Mouse (Mus musculus) megakaryocyte-erythroid progenitor cell, adult 5 weeks (primary cell): Measurements from ENCODE around the gene BC049730. TPM values are rescaled to one million over a fixed set of nuclear protein-coding genes. Genes with fewer than 3 reads are reported as not detected.

Experiments used
- polyA plus RNA-seq: library from polyadenylated mRNA; stranded (reverse); fragments of >175 nt; gene quantifications from 2 replicates; pipeline ENCODE4 v1.2.3, GENCODE M21; 2012

Gene BC049730
- polyA plus RNA-seq, result not detected in 2 replicates

DNA sequence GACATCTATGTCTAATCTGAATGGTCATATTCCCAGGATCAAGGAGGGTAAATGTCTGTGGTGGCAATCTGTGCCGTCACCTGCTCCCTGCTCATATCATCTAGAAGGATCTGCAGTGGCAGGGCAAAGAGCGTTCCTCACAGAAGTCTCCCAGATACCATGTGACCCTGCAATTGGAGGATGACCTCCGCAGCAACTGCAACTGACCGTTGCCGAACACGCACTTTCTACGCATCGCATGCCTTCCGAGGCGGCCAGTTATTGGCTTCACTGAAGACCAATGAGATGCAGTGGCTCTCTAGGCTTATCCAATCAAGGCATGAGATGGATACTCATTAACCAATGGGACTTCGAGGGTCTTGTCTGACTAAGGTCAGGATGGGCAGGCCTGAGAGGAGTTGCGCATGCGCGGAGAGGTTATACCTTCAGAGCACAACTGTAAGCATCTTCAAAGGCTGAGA, at the start of gene BC049730:
Gene BC049730, plus strand, starts transcription at position 411 of the 461 bp plus-strand sequence.

GRCm38 (mm10) chr7:24676575-24676974, 32.5 kb upstream of the BC049730 start, which contains the start of gene Tex101:
Tex101 (minus strand) TSS chr7:24676675.

DNA sequence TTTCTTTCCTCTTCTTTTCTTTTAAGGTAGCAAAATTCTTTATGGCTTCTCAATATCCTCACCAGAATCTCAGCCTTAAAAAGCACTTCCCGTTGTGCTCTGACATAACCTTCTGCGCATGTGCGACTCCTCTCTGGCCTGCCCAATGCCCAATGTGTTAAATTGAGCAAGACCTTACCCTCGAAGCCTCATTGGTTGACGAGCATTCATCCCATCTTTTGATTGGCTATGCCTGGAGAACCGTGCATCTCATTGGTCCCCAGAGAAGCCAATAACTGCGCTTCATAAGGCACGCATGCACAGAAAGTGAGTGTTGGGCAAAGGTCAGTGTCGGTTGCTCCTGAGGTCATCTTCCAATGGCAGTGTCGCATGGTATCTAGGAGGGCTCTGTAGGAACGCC, 17.8 kb downstream of the BC049730 start, which contains the start of gene Gm4763:
Gene Gm4763, minus strand, starts transcription at position 101 of the 400 bp plus-strand sequence.

GRCm38 (mm10) chr7:24760211-24760610, 51.2 kb downstream of the BC049730 start, which contains the start of gene Cd177:
Cd177 (minus strand) TSS chr7:24760311.

Other genes starting within 250 kb of the BC049730 start
- 118 and 127 TPM in 2 replicates for gene Plaur, start 246.8 kb upstream of the BC049730 start, polyA plus RNA-seq
- gene Cadm4, start 227.2 kb upstream of the BC049730 start, polyA plus RNA-seq, result 0.17 and 0.33 TPM in 2 replicates
- gene Zfp428, start 202.2 kb upstream of the BC049730 start, polyA plus RNA-seq, result 34.0 and 41.2 TPM in 2 replicates
- not detected in 2 replicates for gene AC161166.1, start 196.8 kb upstream of the BC049730 start, polyA plus RNA-seq
- 7.8 and 9.6 TPM in 2 replicates for gene Irgq, start 178.6 kb upstream of the BC049730 start, polyA plus RNA-seq
- not detected in 2 replicates for gene Pinlyp, start 163.1 kb upstream of the BC049730 start, polyA plus RNA-seq
- gene Xrcc1, start 163.0 kb upstream of the BC049730 start, polyA plus RNA-seq, result 169 and 206 TPM in 2 replicates
- 35.2 and 53.0 TPM in 2 replicates for gene Ethe1, start 121.7 kb upstream of the BC049730 start, polyA plus RNA-seq
- gene Zfp575, start 121.6 kb upstream of the BC049730 start, polyA plus RNA-seq, result 2.6 and 3.0 TPM in 2 replicates
- 35.9 and 44.5 TPM in 2 replicates for gene Phldb3, start 98.5 kb upstream of the BC049730 start, polyA plus RNA-seq
- 0.16 and 0.37 TPM in 2 replicates for gene Lypd3, start 72.7 kb upstream of the BC049730 start, polyA plus RNA-seq
- gene Tex101, start 32.6 kb upstream of the BC049730 start, polyA plus RNA-seq, result not detected in 2 replicates
- not detected in 2 replicates for gene Gm4763, start 17.7 kb downstream of the BC049730 start, polyA plus RNA-seq
- gene Cd177, start 51.1 kb downstream of the BC049730 start, polyA plus RNA-seq, result 52.7 and 64.3 TPM in 2 replicates
- gene Ceacam10, start 68.0 kb downstream of the BC049730 start, polyA plus RNA-seq, result 0.59 TPM in 1 of 2 replicates, not detected in the other
- gene Gm9844, start 153.0 kb downstream of the BC049730 start, polyA plus RNA-seq, result 30.6 and 98.7 TPM in 2 replicates
- gene Lypd4, start 160.7 kb downstream of the BC049730 start, polyA plus RNA-seq, result not detected in 2 replicates
- not detected in 2 replicates for gene Dmrtc2, start 160.8 kb downstream of the BC049730 start, polyA plus RNA-seq
- 3,485 and 4,048 TPM in 2 replicates for gene Rps19, start 175.1 kb downstream of the BC049730 start, polyA plus RNA-seq
- 11.7 and 31.8 TPM in 2 replicates for gene Cd79a, start 188.1 kb downstream of the BC049730 start, polyA plus RNA-seq
- 592 and 679 TPM in 2 replicates for gene Arhgef1, start 193.7 kb downstream of the BC049730 start, polyA plus RNA-seq
- gene Gm4881, start 235.3 kb downstream of the BC049730 start, polyA plus RNA-seq, result not detected in 2 replicates